8 mouse cellular contexts compared by ENCODE assay signal in genomic region chr11:20656711-20657057, GRCm38 (mm10).
DNase-seq lines count a peak whose midpoint lies in the region; ATAC-seq lines count a peak whose summit lies in the region.

No protein-coding gene starts in this region.

- no peak for DNase-seq in heart, postnatal 4 days
- DNase-seq in brain, adult 2 months (ENCODE audit: low read depth, low spot score): peak; percentile 30
- DNase-seq in adrenal gland, postnatal 14 days: no peak
- no peak for DNase-seq in adipocyte (ENCODE audit: low spot score)
- DNase-seq in layer of hippocampus, adult 8-10 months (ENCODE audit: low spot score in 2 of 2): no peak

- 0 out of 2 replicates have a peak, but pooled peaks have one; percentile 12 for ATAC-seq in heart, embryonic 16.5 days (replicated peaks; ENCODE audit: extremely low read depth, insufficient read depth, low FRiP score)
- ATAC-seq in hematopoietic stem cell, adult 5-6 weeks (replicated peaks in 1 of 2; ENCODE audit: insufficient read depth in 1 of 2, low FRiP score in 2 of 2, low TSS enrichment in 1 of 2, low read depth in 1 of 2, poor library complexity in 2 of 2, severe bottlenecking in 2 of 2): peak; percentile 33 to 43; a peak in 2 of 4 replicates

- peak overlapping the region; percentile 59 for H3K9ac ChIP-seq in heart, embryonic 16.5 days (ENCODE audit: low read length)

- H3K9me3 ChIP-seq in heart, embryonic 16.5 days (replicated peaks; ENCODE audit: control insufficient read depth, low read length): no peaks in the 10 kb centered on the region; the same call in 1 of the 2 replicates
- no peaks in the 10 kb centered on the region for H3K9me3 ChIP-seq in megakaryocyte, embryonic 14.5 days

- peaks cover 24% of the 10 kb centered on the region for H3K4me1 ChIP-seq in heart, embryonic 16.5 days (ENCODE audit: control insufficient read depth, insufficient read depth, low read length)
- peaks cover 47% of the 10 kb centered on the region for H3K4me1 ChIP-seq in megakaryocyte, embryonic 14.5 days

- peak overlapping the region; percentile 34; the same call in 1 of the 2 replicates for H3K27ac ChIP-seq in heart, embryonic 16.5 days (ENCODE audit: low read length)

- H3K4me3 ChIP-seq in heart, embryonic 16.5 days (ENCODE audit: low read length): peak overlapping the region; percentile 26
- peak overlapping the region; percentile 14 for H3K4me3 ChIP-seq in megakaryocyte, embryonic 14.5 days (replicated peaks)

- WGBS in heart, embryonic 16.5 days: 27% methylated on average over 10 of the region's 10 CpGs

- H3K27me3 ChIP-seq in heart, embryonic 16.5 days (ENCODE audit: control insufficient read depth, insufficient read depth, low read length): no peaks in the 10 kb centered on the region
- peaks cover 6% of the 10 kb centered on the region for H3K27me3 ChIP-seq in megakaryocyte, embryonic 14.5 days (replicated peaks)

- H3K4me2 ChIP-seq in heart, embryonic 16.5 days (ENCODE audit: low read depth, low read length): peak overlapping the region; percentile 59

- H3K36me3 ChIP-seq in heart, embryonic 16.5 days (ENCODE audit: control insufficient read depth, insufficient read depth): no peaks in the 10 kb centered on the region
- H3K36me3 ChIP-seq in megakaryocyte, embryonic 14.5 days (replicated peaks; ENCODE audit: low read length): peaks cover 32% of the 10 kb centered on the region
